Mouse (Mus musculus): ENCODE measurements at regions not wholly inside any gene's neighbourhood (a gene's known extent, or its start where the extent isn't known, plus 50 kb on each side); places are given as distances from the start of the nearest gene placed in this dataset.

GRCm38 (mm10) chr13:73160289-73160688, 100.0 kb upstream of the Irx4 start:
- peak; percentile 80 for DNase-seq

- no peak for DNase-seq
Observed at GRCm38 (mm10) chr13:73170301-73170700, 90.0 kb upstream of the Irx4 start.

GRCm38 (mm10) chr13:73207931-73208448, 52.3 kb upstream of the Irx4 start:
- no peak for DNase-seq

All from lung, postnatal 14 days (tissue).